Mouse (Mus musculus): ENCODE data around the gene Afp. TPM values are rescaled to one million over a fixed set of nuclear protein-coding genes. Genes with fewer than 3 reads are reported as not detected.

Gene Afp
- total RNA-seq, 2 experiments from 2014 or later, result 0.13 TPM; not detected in 1

GRCm38 (mm10) chr5:90507411-90507949, 16.9 kb downstream of the Afp start:
- no peak for DNase-seq

GRCm38 (mm10) chr5:90509828-90510592, 19.5 kb downstream of the Afp start:
- DNase-seq, result no peak

- DNase-seq, result no peak
Observed at GRCm38 (mm10) chr5:90512288-90512955, 21.9 kb downstream of the Afp start.

GRCm38 (mm10) chr5:90515561-90515960, 25.0 kb downstream of the Afp start:
- no peak for DNase-seq

GRCm38 (mm10) chr5:90518356-90519100, 28.0 kb downstream of the Afp start, which contains the start of gene Afm:
TSS of gene Afm (plus strand) at chr5:90518932.
- no peak for DNase-seq

- no peak for DNase-seq
Observed at GRCm38 (mm10) chr5:90551191-90551590, 60.7 kb downstream of the Afp start.

- DNase-seq, result no peak
Observed at GRCm38 (mm10) chr5:90556052-90556451, 65.5 kb downstream of the Afp start.

Other genes with a start within 250 kb of the Afp start
- 10 to 100 TPM; 61.8 to 67.9 TPM for gene Ankrd17, start 124.2 kb upstream of the Afp start, total RNA-seq (2021)
- gene Gm9958, start 123.5 kb upstream of the Afp start, total RNA-seq (2021), result under 1 TPM; 0.55 to 0.67 TPM
- gene Alb, start 29.8 kb upstream of the Afp start, total RNA-seq (2021), result not detected
- not detected for gene Afm, start 28.2 kb downstream of the Afp start, total RNA-seq (2021)
- not detected for gene 5830473C10Rik, start 70.4 kb downstream of the Afp start, total RNA-seq (2021)
- under 1 TPM in 1 of 2 experiments, not detected in 1; 0.87 TPM for gene Rassf6, start 149.9 kb downstream of the Afp start, total RNA-seq (2021)

All from heart, adult 18-20 months (tissue).